Mouse (Mus musculus) thymus, postnatal 0 days (tissue): ENCODE results near the gene Cwh43. TPM values are rescaled to one million over a fixed set of nuclear protein-coding genes. Genes with fewer than 3 reads are reported as not detected.

Experiments
- DNase-seq: peaks from one replicate; pipeline ENCODE4 v3.0.0-alpha.2; 2015; ENCODE audit warnings: low spot score
- polyA plus RNA-seq: library from polyadenylated mRNA; unstranded; fragments of >200 nt; fragmentation: Nextera tagmentation; extraction: Ambion mirVana; gene quantifications from 2 replicates; pipeline ENCODE4 v1.2.1, GENCODE M21; 2015

Cwh43 gene
- polyA plus RNA-seq, 1 experiment from 2014 or later: 0.35 TPM

GRCm38 (mm10) chr5:73399768-73400526 lies 5.9 kb upstream of the Cwh43 start:
- no peak for DNase-seq

- DNase-seq: no peak
Measured at GRCm38 (mm10) chr5:73401341-73401740, 4.5 kb upstream of the Cwh43 start.

- no peak for DNase-seq
Measured at GRCm38 (mm10) chr5:73402911-73403310, 3.0 kb upstream of the Cwh43 start.

GRCm38 (mm10) chr5:73403311-73404068 lies 2.4 kb upstream of the Cwh43 start:
- DNase-seq: no peak

- DNase-seq: peak; percentile 32
Measured at GRCm38 (mm10) chr5:73404790-73405189, 1.1 kb upstream of the Cwh43 start.

- no peak for DNase-seq
Measured at GRCm38 (mm10) chr5:73406861-73407260, 986 bp downstream of the Cwh43 start.

GRCm38 (mm10) chr5:73409970-73410369 lies 4.1 kb downstream of the Cwh43 start:
- DNase-seq: no peak

- DNase-seq: no peak
Measured at GRCm38 (mm10) chr5:73411771-73412170, 5.9 kb downstream of the Cwh43 start.

GRCm38 (mm10) chr5:73414172-73414571 lies 8.3 kb downstream of the Cwh43 start:
- DNase-seq: no peak

- DNase-seq: no peak
Measured at GRCm38 (mm10) chr5:73419045-73419695, 13.3 kb downstream of the Cwh43 start.

- no peak for DNase-seq
Measured at GRCm38 (mm10) chr5:73426824-73427223, 20.9 kb downstream of the Cwh43 start.

GRCm38 (mm10) chr5:73431581-73431980 lies 25.7 kb downstream of the Cwh43 start:
- peak; percentile 59 for DNase-seq

GRCm38 (mm10) chr5:73432805-73433204 lies 26.9 kb downstream of the Cwh43 start:
- no peak for DNase-seq

- no peak for DNase-seq
Measured at GRCm38 (mm10) chr5:73434764-73435163, 28.9 kb downstream of the Cwh43 start.

- DNase-seq: no peak
Measured at GRCm38 (mm10) chr5:73442176-73442575, 36.3 kb downstream of the Cwh43 start.

- no peak for DNase-seq
Measured at GRCm38 (mm10) chr5:73450276-73450675, 44.4 kb downstream of the Cwh43 start.

- no peak for DNase-seq
Measured at GRCm38 (mm10) chr5:73454502-73455306, 48.8 kb downstream of the Cwh43 start.

GRCm38 (mm10) chr5:73455307-73455687 lies 49.4 kb downstream of the Cwh43 start:
- no peak for DNase-seq

- no peak for DNase-seq
Measured at GRCm38 (mm10) chr5:73468462-73469433, 62.9 kb downstream of the Cwh43 start.
